Mouse (Mus musculus) gastrocnemius, adult 2 months (tissue): ENCODE results near the gene Frmd6. TPM values are rescaled to one million over a fixed set of nuclear protein-coding genes. Genes with fewer than 3 reads are reported as not detected.
A peak's percentile ranks its signal among the peaks of the same experiment; 100 is the strongest.

Source experiments
- DNase-seq: peaks from one replicate; pipeline ENCODE4 v3.0.0; 2022
- H3K27ac ChIP-seq: fragments of 200-600 bp; 2 replicates; pipeline ENCODE4 v1.8.1; 2022; ENCODE audit warnings: mild to moderate bottlenecking
- H3K4me3 ChIP-seq: fragments of 200-600 bp; 2 replicates; pipeline ENCODE4 v1.8.1; 2022; ENCODE audit warnings: mild to moderate bottlenecking, moderate library complexity
- CTCF ChIP-seq: fragments of 200-600 bp; IDR thresholded peaks from 2 replicates; pipeline ENCODE4 v1.8.1; 2022; ENCODE audit warnings: antibody characterized with exemption, mild to moderate bottlenecking, moderate library complexity
- intact Hi-C: fragments of 180-260 bp; cut with DNase I; formaldehyde crosslinking; loops from one replicate; pipeline ENCODE4 v1.15.1; 2025
- long read RNA-seq, 2 experiments: library from polyadenylated mRNA; stranded (forward); transcript quantifications; one replicate each; pipeline ENCODE4 v2.0.0; 2021
- total RNA-seq, 2 experiments: library from RNA; stranded (reverse); gene quantifications; 2 replicates each; pipeline ENCODE4 v1.2.3; 2021

Frmd6 gene
- total RNA-seq: 10 to 100 TPM in 1 of 2 experiments, 1 to 10 TPM in 1; 9.8 to 14.2 TPM
- long read RNA-seq, experiment 1, full-length matches to known transcripts: 1 of 26 reads
- long read RNA-seq, experiment 1, partial matches to known transcripts: 4 of 26 reads
- long read RNA-seq, experiment 1, other reads (novel, unspliced or antisense): 21 of 26 reads
- long read RNA-seq, experiment 2, full-length matches to known transcripts: 7 of 23 reads
- long read RNA-seq, experiment 2, partial matches to known transcripts: 4 of 23 reads
- long read RNA-seq, experiment 2, other reads (novel, unspliced or antisense): 12 of 23 reads

- Histone ChIP-seq H3K27ac (peak within 1 kb of the TSS; percentile 98), H3K4me3 (peak within 1 kb of the TSS; percentile 79)
- DNase-seq: peak; percentile 97
- TF ChIP-seq CTCF: peak; percentile 84; the same call in 1 of the 2 replicates
- intact Hi-C loops: loop anchor here (5.0 to 10.0 kb wide), 4 partner anchors 87 to 1260 kb away; partner anchors contain the start of genes Jkamp and L3hypdh
Measured at GRCm38 (mm10) chr12:70824729-70825650, at the start of gene Frmd6. Gene Frmd6, plus strand, starts transcription at chr12:70825514.

DNA sequence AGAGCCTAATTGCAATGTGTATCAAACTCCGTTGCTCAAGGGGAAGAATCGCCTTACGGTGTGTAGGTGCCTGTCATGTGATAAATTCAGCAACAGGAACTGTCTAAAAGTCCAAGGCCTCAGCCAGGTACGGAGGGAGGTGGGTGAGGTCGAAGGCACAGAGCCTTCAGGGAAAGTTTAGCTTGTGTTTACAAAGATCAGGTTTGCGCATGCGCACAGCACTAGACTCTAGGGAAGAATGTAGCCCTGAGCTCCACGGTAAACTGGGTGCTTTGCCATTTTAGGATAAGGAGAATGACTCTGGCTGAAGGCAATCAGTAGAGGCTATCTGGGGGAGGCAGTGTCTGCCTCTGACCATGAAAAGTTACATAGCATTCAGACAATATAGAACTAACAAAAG, 49.7 kb upstream of the Frmd6 start:
- DNase-seq: no peak
- TF ChIP-seq CTCF: no peak
- intact Hi-C loops: no loop called here

DNA sequence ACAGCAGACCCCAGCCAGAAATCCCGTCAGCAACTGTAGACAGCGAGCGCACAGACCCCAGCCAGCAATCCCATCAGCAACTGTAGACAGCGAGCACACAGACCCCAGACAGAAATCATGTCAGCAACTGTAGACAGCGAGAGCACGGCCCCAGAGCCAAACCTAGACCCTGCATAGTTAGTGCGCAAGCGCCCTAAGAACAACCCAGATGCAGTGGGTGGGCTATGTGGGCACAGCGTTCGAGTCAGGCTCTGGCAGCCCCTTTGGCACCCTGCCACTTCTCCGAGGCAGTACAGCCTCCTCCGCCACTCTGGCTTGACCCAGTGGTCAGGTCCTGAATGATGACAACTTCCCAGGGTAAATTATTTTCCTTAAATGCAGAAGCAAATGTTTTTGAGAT, 48.6 kb upstream of the Frmd6 start:
- Histone ChIP-seq H3K4me3 (no peak overlapping the region), H3K27ac (no peak overlapping the region)
- no peak for TF ChIP-seq CTCF
- intact Hi-C loops: no loop called here
- peak; percentile 32 for DNase-seq

More for the DNA sequence above, 49.7 kb upstream of the Frmd6 start:
- no peak overlapping the region for H3K4me3 ChIP-seq
- H3K27ac ChIP-seq: no peak overlapping the region

GRCm38 (mm10) chr12:70777466-70777865, 47.8 kb upstream of the Frmd6 start:
- intact Hi-C loops: no loop called here
- no peak for TF ChIP-seq CTCF
- DNase-seq: no peak
- no peak overlapping the region for H3K4me3 ChIP-seq
- H3K27ac ChIP-seq: no peak overlapping the region

DNA sequence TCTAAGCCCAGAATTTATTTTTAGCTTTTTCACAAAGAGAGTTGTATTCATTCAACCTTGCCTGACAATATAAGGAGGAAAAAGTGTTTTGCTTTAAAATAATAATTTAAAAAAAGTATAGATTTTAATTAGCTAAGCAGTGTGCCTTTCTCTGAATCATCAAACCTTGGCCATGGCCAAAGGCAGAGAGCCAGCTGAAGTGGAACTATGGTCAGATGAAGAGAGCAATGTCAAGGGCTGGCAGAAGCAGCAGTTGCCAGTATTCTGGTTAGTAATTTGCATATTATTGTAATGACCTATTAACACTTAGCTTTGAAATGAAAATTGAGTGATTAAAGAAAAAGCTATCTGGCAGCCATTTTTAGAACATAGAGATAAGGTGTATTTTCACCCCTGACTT, 47.4 kb upstream of the Frmd6 start:
- no peak for TF ChIP-seq CTCF
- H3K4me3 ChIP-seq: no peak overlapping the region
- no peak overlapping the region for H3K27ac ChIP-seq
- no peak for DNase-seq
- intact Hi-C loops: no loop called here

GRCm38 (mm10) chr12:70778271-70778670, 47.0 kb upstream of the Frmd6 start:
- H3K27ac ChIP-seq: no peak overlapping the region
- no peak for TF ChIP-seq CTCF
- intact Hi-C loops: no loop called here
- no peak for DNase-seq
- no peak overlapping the region for H3K4me3 ChIP-seq

DNA sequence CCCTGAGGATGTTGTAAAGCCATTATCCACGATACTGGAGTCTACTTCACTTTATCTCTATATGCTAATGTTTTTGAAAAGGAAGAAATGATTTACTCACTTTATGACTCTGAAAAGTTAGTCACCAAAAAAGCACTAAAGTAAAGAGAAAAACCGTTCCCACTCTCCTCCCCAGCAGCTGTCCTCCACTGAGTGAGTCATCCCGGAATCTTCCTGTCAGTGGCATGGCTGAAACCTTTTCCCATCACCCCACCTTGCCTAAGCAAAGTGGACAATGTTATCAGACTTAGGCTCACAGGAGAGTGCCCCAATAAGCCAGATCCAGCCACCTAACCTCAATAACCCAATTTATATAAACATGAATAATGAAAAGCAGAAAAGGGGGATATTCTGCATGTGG, 46.6 kb upstream of the Frmd6 start:
- no peak for TF ChIP-seq CTCF
- Histone ChIP-seq H3K27ac (no peak overlapping the region), H3K4me3 (no peak overlapping the region)
- intact Hi-C loops: no loop called here
- no peak for DNase-seq

GRCm38 (mm10) chr12:70783049-70783448, 42.3 kb upstream of the Frmd6 start:
- Histone ChIP-seq H3K27ac (no peak overlapping the region), H3K4me3 (no peak overlapping the region)
- no peak for TF ChIP-seq CTCF
- intact Hi-C loops: no loop called here
- DNase-seq: no peak

- no peak for TF ChIP-seq CTCF
- DNase-seq: no peak
- H3K27ac ChIP-seq: no peak overlapping the region
- intact Hi-C loops: no loop called here
- no peak overlapping the region; the same call in 1 of the 2 replicates for H3K4me3 ChIP-seq
Measured at GRCm38 (mm10) chr12:70783475-70784239, 41.7 kb upstream of the Frmd6 start.

DNA sequence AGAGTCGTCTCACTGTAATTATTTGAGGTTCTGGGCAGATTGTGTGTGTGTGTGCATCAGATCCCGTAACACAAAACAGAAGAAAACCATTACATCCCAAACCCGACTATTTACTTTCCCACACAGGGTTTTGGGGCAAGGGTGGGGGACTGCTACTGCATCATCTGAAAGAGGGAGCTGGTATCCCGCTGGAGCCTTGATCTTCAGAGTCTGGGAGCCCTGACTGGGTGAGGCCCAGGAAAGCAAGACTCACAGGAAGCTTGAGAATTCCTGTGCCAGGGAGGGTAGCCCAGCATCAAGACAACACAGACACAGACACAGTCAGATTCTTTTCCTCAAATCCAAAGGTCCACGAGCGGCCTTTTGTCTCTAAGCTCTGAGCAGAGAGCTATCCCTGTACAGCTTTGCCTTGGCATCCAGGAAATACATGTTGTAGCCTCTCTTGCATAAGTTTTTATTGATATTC, 41.0 kb upstream of the Frmd6 start:
- Histone ChIP-seq H3K4me3 (no peak overlapping the region), H3K27ac (no peak overlapping the region)
- TF ChIP-seq CTCF: no peak
- no peak for DNase-seq
- intact Hi-C loops: no loop called here

- Histone ChIP-seq H3K4me3 (no peak overlapping the region), H3K27ac (no peak overlapping the region)
- no peak for TF ChIP-seq CTCF
- DNase-seq: no peak
- intact Hi-C loops: no loop called here
Measured at GRCm38 (mm10) chr12:70789341-70789740, 36.0 kb upstream of the Frmd6 start.

DNA sequence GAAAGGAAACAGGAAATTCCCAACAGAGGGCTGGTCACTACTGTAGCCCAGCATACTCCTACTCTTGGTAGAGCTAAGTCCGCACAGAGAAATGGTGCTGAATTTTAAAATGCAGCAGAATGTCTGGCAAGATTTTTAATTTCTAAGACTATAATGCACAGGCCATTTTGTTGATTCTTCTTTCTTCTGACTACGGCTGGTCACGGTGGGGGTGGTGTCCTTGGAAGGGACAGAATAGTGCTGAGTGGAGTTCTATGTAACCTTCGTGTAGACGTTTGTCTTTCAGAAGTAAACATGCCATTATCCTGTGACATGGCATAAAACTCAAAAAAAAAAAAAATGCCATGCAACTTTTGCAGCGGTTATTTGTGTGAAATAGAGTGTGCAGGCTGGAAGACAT, 32.0 kb upstream of the Frmd6 start:
- no peak for DNase-seq

More for the DNA sequence above, 32.0 kb upstream of the Frmd6 start:
- Histone ChIP-seq H3K27ac (no peak overlapping the region), H3K4me3 (no peak overlapping the region)
- no peak for TF ChIP-seq CTCF
- intact Hi-C loops: no loop called here
